Mouse (Mus musculus) mature B cell (primary cell): ENCODE results near the gene Wdr45b.
"Not testable (repeated sequence)": the region's sequence is repeated elsewhere in the genome, so short reads cannot be mapped to it uniquely, and the experiment has no call there.

ENCODE experiments used
- in situ Hi-C: fragments of 300-500 bp; cut with MboI; formaldehyde crosslinking; loops from 2 replicates; pipeline ENCODE4 v1.14.3; 2019

Wdr45b gene

DNA sequence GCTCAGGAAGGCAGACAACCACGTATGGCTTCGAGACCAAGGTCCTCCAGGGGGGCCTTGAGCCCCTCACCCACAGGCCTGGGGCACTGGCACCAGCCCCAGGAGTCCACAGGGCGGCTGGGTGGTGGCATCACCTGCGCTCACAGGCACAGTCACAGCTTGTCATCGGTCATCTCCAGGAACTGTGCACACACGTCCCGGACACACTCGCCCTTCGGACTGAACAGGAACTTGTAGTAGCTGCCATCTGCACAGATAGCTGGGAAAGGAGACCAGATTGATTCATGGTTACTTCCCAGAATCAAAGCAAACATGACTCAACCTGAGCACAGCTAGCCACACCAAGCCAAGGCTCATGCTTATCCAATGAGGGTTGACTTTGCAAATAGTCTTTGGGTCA lies 26.0 kb downstream of the Wdr45b start:
- in situ Hi-C loops = no loop called here

DNA sequence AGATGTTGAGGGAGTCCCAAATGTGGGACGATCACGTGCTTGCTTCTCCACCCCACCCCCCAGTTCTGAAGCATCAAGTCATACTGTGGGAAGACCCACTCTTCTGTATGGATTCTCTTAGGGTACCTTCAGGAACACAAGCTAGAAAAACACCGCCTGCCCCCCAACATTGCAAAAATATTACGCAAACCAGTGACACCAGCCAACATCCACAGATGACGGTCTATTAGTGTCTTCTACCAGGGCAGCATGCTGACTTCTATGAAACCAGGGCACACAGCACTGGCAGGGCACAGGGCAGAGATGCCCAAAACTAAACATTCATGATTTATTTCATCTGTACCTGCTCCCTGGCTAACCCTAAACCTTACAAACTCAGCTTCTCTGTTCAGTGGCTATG lies 27.6 kb downstream of the Wdr45b start:
- in situ Hi-C loops = no loop called here

- in situ Hi-C loops = no loop called here
These were observed 28.2 kb downstream of the Wdr45b start for GRCm38 (mm10) chr11:121326034-121326433.

DNA sequence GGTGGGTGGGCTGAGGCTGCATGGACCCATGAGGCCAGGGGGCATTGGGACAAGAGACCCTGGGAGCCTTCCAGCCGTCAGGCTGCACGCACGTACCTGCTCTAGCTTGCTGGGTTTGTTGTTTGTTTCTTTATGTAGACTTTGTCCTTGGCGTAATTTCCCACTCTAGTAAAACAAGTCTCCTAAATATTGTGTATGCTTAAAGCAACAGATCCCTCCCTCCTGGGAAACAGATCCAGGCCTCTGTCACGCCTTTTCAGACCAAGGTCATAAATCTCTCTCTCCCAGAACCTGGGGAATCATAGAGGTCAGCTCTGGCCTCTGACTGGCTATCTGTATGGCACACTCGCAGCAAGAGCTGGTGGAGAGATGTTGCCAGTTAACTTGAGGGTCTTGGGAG lies 46.5 kb downstream of the Wdr45b start:
- in situ Hi-C loops = not testable (repeated sequence)

DNA sequence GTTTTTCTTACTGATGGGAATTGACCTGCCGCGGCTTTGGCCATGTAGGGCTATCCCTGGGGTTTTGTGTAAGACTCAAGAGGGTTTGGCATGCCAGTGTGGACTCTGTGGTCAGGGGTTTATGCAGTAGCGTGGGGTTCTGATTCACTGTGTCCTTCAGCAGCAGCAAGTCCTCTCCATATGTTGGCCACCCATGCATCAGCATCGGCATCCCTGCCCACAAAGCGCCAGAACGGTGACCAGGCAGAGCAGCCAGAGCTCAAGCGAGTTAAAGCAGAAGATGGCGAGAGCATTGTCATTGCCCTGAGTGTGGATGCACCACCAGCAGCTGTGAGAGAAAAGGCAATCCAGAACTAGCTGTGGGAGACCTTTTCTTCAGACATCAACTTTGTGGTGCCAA lies 47.6 kb downstream of the Wdr45b start:
- in situ Hi-C loops = no loop called here

- in situ Hi-C loops = no loop called here
These were observed 48.9 kb downstream of the Wdr45b start for GRCm38 (mm10) chr11:121305371-121305770.

DNA sequence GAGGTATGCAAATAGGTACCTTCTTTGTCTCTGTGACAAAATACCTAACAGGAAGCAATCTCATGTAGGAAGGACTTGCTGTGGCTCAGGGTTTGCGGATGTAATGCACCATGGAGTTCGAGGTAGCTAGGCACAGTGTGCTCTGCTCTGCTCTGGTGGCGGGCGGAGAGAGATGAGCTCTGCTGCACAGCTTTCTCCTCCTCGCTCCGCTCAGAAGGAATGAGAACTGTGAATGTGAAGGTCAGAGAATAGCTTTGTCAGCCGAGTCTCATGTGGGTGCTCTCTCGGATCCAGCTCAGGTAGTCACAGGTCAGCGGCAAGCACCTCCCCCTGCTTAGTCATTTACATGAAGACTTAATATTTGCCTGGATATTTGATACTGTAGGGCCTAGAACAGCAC lies 54.0 kb downstream of the Wdr45b start:
- in situ Hi-C loops = no loop called here

- in situ Hi-C loops = no loop called here
These were observed 55.8 kb downstream of the Wdr45b start for GRCm38 (mm10) chr11:121298493-121298892.

DNA sequence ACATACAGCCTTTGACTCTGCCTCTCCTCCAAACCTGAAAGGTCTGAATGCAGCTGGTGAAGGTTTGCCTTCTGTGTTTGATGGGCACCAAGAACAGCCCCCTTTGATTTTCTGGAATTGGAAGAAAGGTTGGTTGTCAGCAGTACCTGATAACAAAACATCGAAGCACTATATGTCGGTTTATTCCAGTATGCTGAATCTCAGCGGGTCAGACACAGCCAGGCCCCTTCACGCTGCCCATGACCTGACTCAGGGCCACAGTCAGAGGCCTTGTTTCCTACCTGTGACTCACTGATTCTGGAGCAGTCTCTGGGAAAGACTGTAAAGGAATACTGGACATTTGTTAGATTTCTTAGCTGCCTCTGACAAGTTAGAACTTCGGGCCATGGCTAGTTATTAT lies 59.5 kb downstream of the Wdr45b start:
- in situ Hi-C loops = no loop called here

DNA sequence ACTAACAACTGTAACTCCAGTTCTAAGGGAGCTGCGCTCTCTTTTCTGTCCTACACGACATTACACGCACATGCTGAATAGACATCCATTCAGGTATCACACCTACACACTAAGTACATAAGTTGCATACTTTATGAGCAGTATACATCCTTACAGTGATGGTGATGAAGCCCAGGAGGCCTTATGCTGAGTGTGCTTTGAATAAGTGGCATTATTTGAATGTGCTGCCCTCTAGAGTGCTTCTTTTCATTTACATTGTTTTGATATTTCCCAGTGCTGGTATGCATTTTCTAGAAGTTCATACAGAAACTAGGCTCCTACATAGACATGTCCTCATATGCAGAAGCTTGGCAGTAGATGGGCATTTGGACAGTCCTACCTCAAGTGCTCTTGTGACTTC lies 64.4 kb downstream of the Wdr45b start:
- in situ Hi-C loops = no loop called here

- in situ Hi-C loops = no loop called here
These were observed 71.3 kb downstream of the Wdr45b start for GRCm38 (mm10) chr11:121282911-121283310.

DNA sequence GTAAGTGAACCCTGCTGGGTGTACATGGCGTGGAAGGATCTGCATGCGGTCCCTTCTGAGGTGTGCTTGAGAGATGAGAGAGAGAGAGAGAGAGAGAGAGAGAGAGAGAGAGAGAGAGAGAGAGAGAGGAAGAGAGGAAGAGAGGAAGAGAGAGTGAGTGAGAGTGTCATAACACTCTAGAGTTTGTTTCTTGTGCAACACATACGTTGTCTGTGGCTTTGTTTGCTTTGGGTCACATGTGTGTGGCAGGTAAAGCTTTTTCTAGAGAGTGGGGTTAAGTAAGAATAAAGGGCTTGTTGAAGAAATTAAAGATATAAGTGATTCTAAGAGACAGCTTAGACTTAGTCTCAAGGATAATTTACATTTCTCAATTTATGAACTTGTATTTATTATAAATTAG lies 76.2 kb downstream of the Wdr45b start:
- in situ Hi-C loops = no loop called here

GRCm38 (mm10) chr11:121277516-121277915 lies 76.7 kb downstream of the Wdr45b start:
- in situ Hi-C loops = no loop called here
